Mouse (Mus musculus) C2C12 (cell line): ENCODE data around the gene Gtpbp8.

Experiments
- CEBPB ChIP-seq: IDR thresholded peaks from one replicate; pipeline ENCODE4 v1.6.1; 2011; ENCODE audit warnings: low read depth, mild to moderate bottlenecking, control low read depth, moderate library complexity
- CTCF ChIP-seq: IDR thresholded peaks from one replicate; pipeline ENCODE4 v1.5.1; 2011; ENCODE audit not compliant: control insufficient read depth, insufficient read depth, insufficient read length
- MAX ChIP-seq: IDR thresholded peaks from one replicate; pipeline ENCODE4 v1.6.1; 2011; ENCODE audit warnings: mild to moderate bottlenecking, control low read depth
- MYOD1 ChIP-seq: IDR thresholded peaks from one replicate; pipeline ENCODE4 v1.6.1; 2011; ENCODE audit warnings: low read depth; ENCODE audit not compliant: control insufficient read depth, insufficient read length
- MYOG ChIP-seq: IDR thresholded peaks from one replicate; pipeline ENCODE4 v1.6.1; 2011; ENCODE audit not compliant: control insufficient read depth, insufficient read length; ENCODE audit errors: extremely low read depth
- USF1 ChIP-seq: IDR thresholded peaks from one replicate; pipeline ENCODE4 v1.6.1; 2011; ENCODE audit warnings: low read depth, mild to moderate bottlenecking, control low read depth, moderate library complexity

DNA sequence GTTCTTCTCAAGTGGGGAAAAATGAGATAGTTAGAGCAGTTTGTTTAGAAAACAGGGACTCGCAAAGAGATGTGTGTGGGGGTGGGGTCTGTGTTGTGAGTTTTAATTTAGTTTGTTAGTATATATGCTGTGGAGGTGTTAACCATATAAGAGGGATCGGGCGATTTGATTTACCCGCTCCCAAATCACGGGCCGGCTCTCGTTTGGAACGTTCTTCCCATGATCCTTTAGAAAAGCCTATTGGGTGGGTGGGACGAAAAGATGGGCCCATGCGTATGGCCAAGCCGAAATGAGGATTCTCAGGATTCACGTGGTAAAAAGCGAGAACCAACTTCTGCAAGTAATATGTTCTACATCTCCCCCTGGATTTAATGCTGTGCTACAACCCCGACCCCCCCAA lies 21.3 kb downstream of the Gtpbp8 start:
- TF ChIP-seq CEBPB (no peak), CTCF (no peak), USF1 (no peak), MAX (no peak), MYOD1 (no peak), MYOG (no peak)
